Mouse (Mus musculus): ENCODE data around the gene Ppil3. TPM values are rescaled to one million over a fixed set of nuclear protein-coding genes. Genes with fewer than 3 reads are reported as not detected.

Ppil3 gene
- polyA plus RNA-seq, 1 experiment from 2014 or later: 49.2 TPM

GRCm38 (mm10) chr1:58444691-58445090, 595 bp downstream of the Ppil3 start:
- WGBS: 9% methylated on average over 10 of the region's 10 CpGs
- Histone ChIP-seq H3K4me3 (peak overlapping the region; percentile 70), H3K4me2 (replicated peaks) (peak overlapping the region; percentile 69), H3K27me3 (no peaks in the 10 kb centered on the region), H3K9me3 (no peaks in the 10 kb centered on the region), H3K4me1 (peaks cover 32% of the 10 kb centered on the region), H3K27ac (replicated peaks) (peak overlapping the region; percentile 94), H3K9ac (replicated peaks) (peak overlapping the region; percentile 75), H3K36me3 (peaks cover 27% of the 10 kb centered on the region)
- no peak for ATAC-seq (replicated peaks)

- peak; percentile 0; the same call in 1 of the 2 replicates for ATAC-seq (replicated peaks)
- Histone ChIP-seq H3K36me3 (peaks cover 16% of the 10 kb centered on the region), H3K9ac (replicated peaks) (no peak overlapping the region), H3K27me3 (no peaks in the 10 kb centered on the region), H3K9me3 (no peaks in the 10 kb centered on the region), H3K27ac (replicated peaks) (no peak overlapping the region), H3K4me2 (replicated peaks) (no peak overlapping the region; the same call in 1 of the 2 replicates), H3K4me3 (no peak overlapping the region), H3K4me1 (peaks cover 27% of the 10 kb centered on the region)
- 84% methylated on average over 3 of the region's 3 CpGs for WGBS
Observed at GRCm38 (mm10) chr1:58424551-58424950, 20.7 kb downstream of the Ppil3 start.

GRCm38 (mm10) chr1:58423371-58424248, 21.7 kb downstream of the Ppil3 start, which contains the start of gene Clk1:
TSS of gene Clk1 (minus strand) at chr1:58424066.
- Histone ChIP-seq H3K27me3 (no peaks in the 10 kb centered on the region), H3K4me1 (peaks cover 27% of the 10 kb centered on the region), H3K9me3 (no peaks in the 10 kb centered on the region), H3K4me2 (replicated peaks) (peak within 1 kb of the TSS; percentile 66), H3K36me3 (peaks cover 24% of the 10 kb centered on the region), H3K9ac (replicated peaks) (peak within 1 kb of the TSS; percentile 99), H3K27ac (replicated peaks) (peak within 1 kb of the TSS; percentile 99), H3K4me3 (peak within 1 kb of the TSS; percentile 92)
- peak; percentile 95 for ATAC-seq (replicated peaks)
- under 1% methylated on average over 79 of the region's 79 CpGs for WGBS

GRCm38 (mm10) chr1:58422879-58423278, 22.4 kb downstream of the Ppil3 start:
- Histone ChIP-seq H3K4me2 (replicated peaks) (peak overlapping the region; percentile 66), H3K9me3 (no peaks in the 10 kb centered on the region), H3K4me3 (peak overlapping the region; percentile 92), H3K27me3 (no peaks in the 10 kb centered on the region), H3K27ac (replicated peaks) (peak overlapping the region; percentile 99), H3K9ac (replicated peaks) (peak overlapping the region; percentile 99), H3K4me1 (peaks cover 27% of the 10 kb centered on the region), H3K36me3 (peaks cover 31% of the 10 kb centered on the region)
- 12% methylated on average over 13 of the region's 13 CpGs for WGBS
- ATAC-seq (replicated peaks): peak; percentile 62

- Histone ChIP-seq H3K27me3 (no peaks in the 10 kb centered on the region), H3K4me2 (replicated peaks) (peak overlapping the region; percentile 14; the same call in 1 of the 2 replicates), H3K36me3 (peaks cover 48% of the 10 kb centered on the region), H3K4me3 (no peak overlapping the region), H3K9me3 (no peaks in the 10 kb centered on the region), H3K4me1 (peaks cover 27% of the 10 kb centered on the region), H3K9ac (replicated peaks) (no peak overlapping the region), H3K27ac (replicated peaks) (no peak overlapping the region)
- ATAC-seq (replicated peaks): no peak
- WGBS: 65% methylated on average over 7 of the region's 7 CpGs
Observed at GRCm38 (mm10) chr1:58420961-58421360, 24.3 kb downstream of the Ppil3 start.

GRCm38 (mm10) chr1:58420032-58420431, 25.3 kb downstream of the Ppil3 start:
- Histone ChIP-seq H3K4me3 (no peak overlapping the region), H3K27me3 (no peaks in the 10 kb centered on the region), H3K9me3 (no peaks in the 10 kb centered on the region), H3K36me3 (peaks cover 56% of the 10 kb centered on the region), H3K27ac (replicated peaks) (no peak overlapping the region), H3K9ac (replicated peaks) (no peak overlapping the region), H3K4me1 (peaks cover 27% of the 10 kb centered on the region), H3K4me2 (replicated peaks) (no peak overlapping the region)
- ATAC-seq (replicated peaks): no peak
- 86% methylated on average over 10 of the region's 10 CpGs for WGBS

- ATAC-seq (replicated peaks): no peak
- Histone ChIP-seq H3K27me3 (no peaks in the 10 kb centered on the region), H3K4me1 (peaks cover 6% of the 10 kb centered on the region), H3K9ac (replicated peaks) (no peak overlapping the region), H3K4me3 (no peak overlapping the region), H3K27ac (replicated peaks) (no peak overlapping the region), H3K36me3 (peaks cover 85% of the 10 kb centered on the region), H3K9me3 (no peaks in the 10 kb centered on the region), H3K4me2 (replicated peaks) (no peak overlapping the region)
- WGBS: 90% methylated on average over 2 of the region's 2 CpGs
Observed at GRCm38 (mm10) chr1:58416048-58416447, 29.2 kb downstream of the Ppil3 start.

- no peaks in the 10 kb centered on the region for H3K27me3 ChIP-seq
- ATAC-seq (replicated peaks): no peak
- no peak overlapping the region for H3K27ac ChIP-seq (replicated peaks)
- H3K4me2 ChIP-seq (replicated peaks): no peak overlapping the region
- no peak overlapping the region for H3K4me3 ChIP-seq
- H3K9me3 ChIP-seq: no peaks in the 10 kb centered on the region
- WGBS: 29% methylated on average over 1 of the region's 1 CpGs
- no peak overlapping the region for H3K9ac ChIP-seq (replicated peaks)
- H3K36me3 ChIP-seq: peaks cover 89% of the 10 kb centered on the region
- H3K4me1 ChIP-seq: peaks cover 3% of the 10 kb centered on the region; the same call in 1 of the 2 replicates
Observed at GRCm38 (mm10) chr1:58415442-58415841, 29.8 kb downstream of the Ppil3 start.

- Histone ChIP-seq H3K4me1 (no peaks in the 10 kb centered on the region), H3K4me3 (no peak overlapping the region), H3K9ac (replicated peaks) (no peak overlapping the region), H3K36me3 (peaks cover 77% of the 10 kb centered on the region), H3K27ac (replicated peaks) (no peak overlapping the region), H3K4me2 (replicated peaks) (no peak overlapping the region), H3K27me3 (no peaks in the 10 kb centered on the region), H3K9me3 (no peaks in the 10 kb centered on the region)
- 93% methylated on average over 7 of the region's 7 CpGs for WGBS
- ATAC-seq (replicated peaks): no peak
Observed at GRCm38 (mm10) chr1:58410776-58411175, 34.5 kb downstream of the Ppil3 start.

- ATAC-seq (replicated peaks): no peak
- peaks cover 77% of the 10 kb centered on the region for H3K36me3 ChIP-seq
Observed at GRCm38 (mm10) chr1:58410198-58410588, 35.1 kb downstream of the Ppil3 start.

GRCm38 (mm10) chr1:58409553-58410197, 35.6 kb downstream of the Ppil3 start:
- no peak overlapping the region for H3K4me3 ChIP-seq
- no peaks in the 10 kb centered on the region for H3K27me3 ChIP-seq
- no peak overlapping the region for H3K9ac ChIP-seq (replicated peaks)
- 82% methylated on average over 5 of the region's 5 CpGs for WGBS
- no peak overlapping the region for H3K4me2 ChIP-seq (replicated peaks)
- H3K4me1 ChIP-seq: no peaks in the 10 kb centered on the region
- H3K27ac ChIP-seq (replicated peaks): no peak overlapping the region
- no peak for ATAC-seq (replicated peaks)
- no peaks in the 10 kb centered on the region for H3K9me3 ChIP-seq
- peaks cover 77% of the 10 kb centered on the region for H3K36me3 ChIP-seq

More at GRCm38 (mm10) chr1:58410198-58410588, 35.1 kb downstream of the Ppil3 start:
- Histone ChIP-seq H3K9ac (replicated peaks) (no peak overlapping the region), H3K27me3 (no peaks in the 10 kb centered on the region), H3K27ac (replicated peaks) (no peak overlapping the region), H3K4me2 (replicated peaks) (no peak overlapping the region), H3K4me1 (no peaks in the 10 kb centered on the region), H3K9me3 (no peaks in the 10 kb centered on the region), H3K4me3 (no peak overlapping the region)
- 92% methylated on average over 3 of the region's 3 CpGs for WGBS

- H3K36me3 ChIP-seq: peaks cover 77% of the 10 kb centered on the region
- no peak overlapping the region for H3K4me3 ChIP-seq
- 85% methylated on average over 6 of the region's 6 CpGs for WGBS
- no peak overlapping the region for H3K4me2 ChIP-seq (replicated peaks)
- ATAC-seq (replicated peaks): no peak
- no peaks in the 10 kb centered on the region for H3K27me3 ChIP-seq
- no peaks in the 10 kb centered on the region for H3K4me1 ChIP-seq
- H3K27ac ChIP-seq (replicated peaks): no peak overlapping the region
- no peaks in the 10 kb centered on the region for H3K9me3 ChIP-seq
- H3K9ac ChIP-seq (replicated peaks): no peak overlapping the region
Observed at GRCm38 (mm10) chr1:58408141-58408540, 37.1 kb downstream of the Ppil3 start.

Measured in forebrain, embryonic 15.5 days (tissue).